Mouse (Mus musculus): Measurements from ENCODE around the gene Olfr418. TPM values are rescaled to one million over a fixed set of nuclear protein-coding genes. Genes with fewer than 3 reads are reported as not detected.

Olfr418 gene
- total RNA-seq (2023): not detected

DNA sequence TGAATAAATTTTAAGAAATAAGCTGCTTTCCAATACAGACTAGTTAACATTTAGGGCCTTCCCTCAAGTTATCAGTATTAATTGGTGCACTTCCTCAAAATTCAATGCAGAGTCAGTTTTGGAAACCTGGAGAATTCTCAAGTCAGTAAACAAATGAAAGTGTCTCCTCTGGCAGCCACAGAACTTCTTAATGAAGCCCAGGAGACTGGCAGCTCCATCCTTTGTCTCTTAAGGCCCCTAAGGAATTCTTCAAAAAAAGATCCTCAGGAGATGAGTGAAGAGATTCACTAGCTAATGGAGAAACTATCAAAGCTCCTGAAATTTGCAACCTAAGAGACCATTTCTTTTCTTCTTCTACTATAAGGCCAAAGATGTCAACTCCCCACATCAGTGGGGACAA lies at the start of gene Olfr418:
Gene Olfr418, plus strand, starts transcription at position 301 of the 400 bp plus-strand sequence.

DNA sequence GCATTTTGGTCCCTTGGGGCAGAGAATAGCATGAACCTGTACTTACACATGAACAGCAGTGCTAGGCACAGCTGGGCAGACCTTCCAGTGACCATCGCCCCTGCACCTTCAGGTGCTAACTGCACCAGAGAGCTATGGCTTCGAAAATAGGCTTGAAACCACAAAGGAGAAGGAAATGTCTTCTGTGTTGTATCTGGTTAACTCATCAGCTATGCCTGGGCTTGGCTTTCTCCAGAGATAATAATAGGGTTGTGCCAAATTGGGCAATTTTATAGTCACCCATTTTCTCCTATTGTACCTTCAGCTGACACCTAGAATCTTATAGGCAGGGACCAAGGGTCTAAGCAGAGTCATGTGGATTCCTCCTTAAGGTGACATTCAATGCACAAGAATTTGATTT lies 38.7 kb upstream of the Olfr418 start, which contains the start of gene Fcer1a:
Gene Fcer1a, minus strand, starts transcription at position 134 of the 400 bp plus-strand sequence.

DNA sequence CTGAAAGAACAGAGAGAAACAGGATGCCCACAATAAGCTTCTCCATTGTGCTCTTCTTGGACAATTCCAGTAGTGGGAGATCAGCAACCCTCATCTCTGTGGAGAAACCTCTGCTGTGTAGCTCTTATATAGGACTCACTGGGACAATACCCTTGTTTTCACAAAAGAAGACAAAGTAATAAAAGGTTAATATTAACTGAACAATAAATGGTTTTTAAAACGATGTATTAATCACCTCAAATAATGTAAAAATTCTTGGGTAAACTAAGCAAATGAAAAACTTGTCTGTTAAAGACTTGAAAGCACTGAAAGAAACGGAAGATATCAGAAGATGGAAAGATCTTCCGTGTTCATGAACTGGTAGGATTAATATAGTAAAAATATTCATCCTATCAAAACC lies 11.9 kb downstream of the Olfr418 start, which contains the start of gene Mptx2:
Gene Mptx2, minus strand, starts transcription at position 101 of the 400 bp plus-strand sequence.

Other genes starting within 250 kb of the Olfr418 start
- gene Olfr1408, start 128.6 kb upstream of the Olfr418 start, total RNA-seq (2023): not detected
- gene Olfr1406, start 75.4 kb upstream of the Olfr418 start, total RNA-seq (2023): not detected
- not detected for gene Olfr218, start 68.2 kb upstream of the Olfr418 start, total RNA-seq (2023)
- gene Olfr1404, start 53.6 kb upstream of the Olfr418 start, total RNA-seq (2023): not detected
- gene Fcer1a, start 38.8 kb upstream of the Olfr418 start, total RNA-seq (2023): not detected
- not detected for gene Mptx2, start 11.8 kb downstream of the Olfr418 start, total RNA-seq (2023)
- gene Ackr1, start 67.7 kb downstream of the Olfr418 start, total RNA-seq (2023): not detected
- 46.2 TPM for gene Aim2, start 84.9 kb downstream of the Olfr418 start, total RNA-seq (2023)
- gene Cadm3, start 101.7 kb downstream of the Olfr418 start, total RNA-seq (2023): 0.62 TPM
- gene Ifi206, start 225.0 kb downstream of the Olfr418 start, total RNA-seq (2023): 108 TPM

Measured in CD4-positive naive resting alpha-beta T cell, adult 57 days (primary cell).